Mouse (Mus musculus): ENCODE results near the gene Serpinf1.

The Serpinf1 gene

DNA sequence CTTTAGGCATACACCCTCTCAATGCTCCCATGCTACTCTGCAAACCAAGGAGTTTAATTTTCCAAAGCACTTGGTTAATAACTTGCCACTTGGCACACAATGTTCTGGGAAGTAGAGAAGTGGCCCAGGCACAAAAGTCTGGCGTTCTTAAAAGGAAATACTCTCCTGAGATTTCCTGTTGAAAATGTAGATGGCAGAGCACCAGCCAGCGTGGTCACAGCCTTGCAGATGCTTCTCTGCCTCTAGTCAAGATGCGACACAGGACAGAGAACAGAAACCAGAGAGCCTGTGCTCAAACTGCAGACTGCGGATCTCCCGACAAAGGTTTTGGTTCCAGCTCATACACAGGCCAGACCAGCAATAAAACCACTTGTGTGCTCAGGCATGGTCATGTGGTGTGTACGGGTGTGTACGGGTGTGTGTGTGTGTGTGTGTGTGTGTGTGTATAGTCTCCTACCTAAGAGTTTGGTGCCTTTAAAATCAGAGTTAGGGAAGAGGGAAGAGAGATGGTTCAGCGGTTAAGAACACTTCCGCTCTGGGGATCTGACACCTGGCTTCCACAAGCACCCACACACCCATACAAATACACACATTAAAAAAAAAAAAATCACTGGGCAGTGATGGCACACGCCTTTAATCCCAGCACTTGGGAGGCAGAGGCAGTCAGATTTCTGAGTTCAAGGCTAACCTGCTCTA, 32.7 kb upstream of the Serpinf1 start:
- DNase-seq = no peak

DNA sequence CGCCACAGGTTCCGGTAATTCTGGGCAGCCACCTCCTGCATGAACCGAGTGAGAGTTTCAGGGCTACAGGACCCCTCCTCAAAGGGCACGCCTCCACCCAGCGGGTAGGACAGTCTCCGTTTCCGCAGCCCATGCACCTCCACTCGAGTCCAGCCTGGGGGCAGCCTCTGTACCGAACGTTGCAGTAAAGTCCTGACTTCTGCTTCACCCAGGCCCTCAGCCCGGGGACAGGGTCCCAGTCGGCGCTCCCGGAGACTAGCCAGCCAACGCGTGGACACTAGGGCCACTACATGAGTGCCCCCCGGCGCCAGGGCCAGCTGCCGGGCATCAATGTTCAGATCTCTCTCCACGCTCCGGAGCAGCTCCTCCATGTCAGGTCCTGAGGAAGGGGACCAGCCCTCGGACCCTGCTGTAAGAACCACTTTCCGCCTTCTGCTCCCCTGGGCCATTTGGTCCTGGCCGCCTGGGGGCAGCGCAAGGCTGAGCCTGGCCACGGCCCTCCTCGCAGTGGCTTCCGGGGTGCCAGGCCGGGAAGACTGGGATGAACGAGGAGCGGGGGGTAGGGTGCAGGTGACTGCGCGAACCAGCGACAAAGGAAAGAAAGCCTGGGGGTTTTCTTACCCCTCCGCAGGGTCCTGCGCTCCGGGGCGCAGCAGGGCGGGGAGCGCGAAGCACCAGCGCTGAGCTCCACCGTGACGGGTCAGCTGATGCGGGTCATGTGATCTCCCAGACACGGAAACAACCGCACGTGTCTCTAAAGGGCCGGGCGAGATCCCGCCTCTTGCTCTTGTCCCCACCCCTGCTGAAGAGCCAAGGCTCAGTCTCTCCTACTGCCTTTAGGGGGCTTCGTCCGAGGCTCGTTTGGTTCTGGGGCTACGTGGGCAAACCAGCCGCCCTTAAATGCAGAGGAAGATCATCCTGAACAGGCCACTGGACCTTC, 31.8 kb upstream of the Serpinf1 start, which contains the start of gene Wdr81:
Gene Wdr81, minus strand, starts transcription at position 727 of the 940 bp plus-strand sequence.
- peak; percentile 82 for DNase-seq

DNA sequence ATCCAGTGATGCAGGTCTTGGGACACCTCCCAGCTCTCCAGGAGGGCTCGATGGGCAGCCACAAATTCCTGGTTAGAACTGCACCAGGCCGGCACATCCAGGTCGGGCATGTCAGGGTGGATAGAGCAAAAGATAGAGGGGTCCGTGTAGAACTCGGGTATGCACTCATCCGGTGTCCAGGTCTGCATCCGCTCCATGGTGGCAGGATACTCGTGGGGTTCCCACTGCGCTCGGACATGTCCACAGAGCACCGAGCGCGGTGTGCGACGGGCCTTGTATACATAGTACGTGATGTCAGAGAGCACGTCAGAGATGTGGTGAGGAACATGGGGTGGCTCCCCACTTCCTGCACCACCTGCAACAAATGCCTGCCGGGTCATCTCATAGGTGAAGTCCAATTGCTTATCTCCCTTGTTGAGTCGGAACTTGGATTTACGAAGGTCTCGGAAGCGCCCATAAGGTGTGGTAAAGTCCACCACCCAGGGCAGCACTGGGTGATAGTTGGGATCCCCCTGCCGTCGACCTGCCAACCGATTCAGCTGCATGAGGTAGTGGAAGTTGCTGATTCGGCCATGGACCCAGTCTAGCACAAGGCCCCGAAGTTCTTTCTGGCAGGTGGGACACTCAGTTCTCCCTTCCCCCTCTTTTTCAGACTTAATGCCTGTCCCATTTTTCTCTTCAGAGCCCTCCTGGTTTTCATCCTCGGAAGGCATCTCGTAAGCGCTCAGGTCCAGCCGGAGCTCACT, 30.5 kb upstream of the Serpinf1 start:
- no peak for DNase-seq

GRCm38 (mm10) chr11:75452081-75452480, 29.6 kb upstream of the Serpinf1 start:
- no peak for DNase-seq

GRCm38 (mm10) chr11:75450936-75451335, 28.4 kb upstream of the Serpinf1 start:
- DNase-seq = no peak

DNA sequence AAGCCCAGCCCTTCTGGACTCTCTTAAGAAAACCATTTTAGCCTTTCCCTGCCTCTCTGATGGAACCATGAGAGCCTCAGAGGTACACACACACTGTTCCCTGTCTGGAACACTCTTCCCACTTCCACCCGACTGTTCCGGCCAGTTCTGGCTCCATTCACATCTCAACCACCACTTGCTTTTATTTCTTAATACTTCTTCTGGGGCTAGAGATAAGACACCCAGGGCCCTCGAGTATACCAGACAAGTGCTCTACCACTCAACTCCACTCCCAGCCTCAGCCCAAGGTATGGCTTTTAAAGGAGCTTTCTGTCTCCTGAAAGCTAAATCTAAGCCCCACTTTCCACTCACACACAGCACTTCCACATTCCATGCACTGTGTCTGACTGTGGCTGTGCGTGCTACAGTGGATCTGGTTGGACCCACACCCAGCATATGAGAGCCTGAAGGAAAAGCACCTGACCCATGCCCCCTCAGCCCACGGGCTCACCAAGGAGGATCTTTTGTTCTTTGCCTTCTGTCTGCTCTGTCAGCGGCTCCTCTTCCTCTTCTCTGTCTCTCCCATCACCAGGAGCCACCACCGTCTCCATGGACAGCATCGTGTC, 27.9 kb upstream of the Serpinf1 start:
- DNase-seq = no peak

DNA sequence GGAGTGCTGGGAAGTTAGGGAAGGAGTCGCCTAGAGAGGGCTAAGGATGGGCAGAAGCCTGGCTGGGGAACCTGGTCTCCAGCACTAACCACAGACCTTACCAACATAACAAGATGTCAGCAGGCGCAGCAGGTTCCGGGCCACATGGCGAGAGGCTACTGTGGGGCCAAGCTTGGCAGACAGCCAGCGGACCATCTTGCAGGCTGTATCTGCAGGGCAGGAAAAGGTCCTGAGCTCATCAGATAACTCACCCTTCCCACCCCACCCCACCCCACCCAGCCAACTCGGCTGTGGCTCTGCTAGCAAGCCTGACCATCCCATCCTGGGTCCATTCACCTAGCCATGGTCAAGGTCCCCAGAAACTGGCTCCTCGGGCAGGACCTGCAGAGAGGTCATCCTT, 27.2 kb upstream of the Serpinf1 start:
- peak; percentile 68 for DNase-seq

- no peak for DNase-seq
Measured at GRCm38 (mm10) chr11:75448575-75448974, 26.1 kb upstream of the Serpinf1 start.

GRCm38 (mm10) chr11:75443711-75444110, 21.2 kb upstream of the Serpinf1 start:
- DNase-seq = no peak

GRCm38 (mm10) chr11:75441601-75442000, 19.1 kb upstream of the Serpinf1 start:
- DNase-seq = peak; percentile 39

DNA sequence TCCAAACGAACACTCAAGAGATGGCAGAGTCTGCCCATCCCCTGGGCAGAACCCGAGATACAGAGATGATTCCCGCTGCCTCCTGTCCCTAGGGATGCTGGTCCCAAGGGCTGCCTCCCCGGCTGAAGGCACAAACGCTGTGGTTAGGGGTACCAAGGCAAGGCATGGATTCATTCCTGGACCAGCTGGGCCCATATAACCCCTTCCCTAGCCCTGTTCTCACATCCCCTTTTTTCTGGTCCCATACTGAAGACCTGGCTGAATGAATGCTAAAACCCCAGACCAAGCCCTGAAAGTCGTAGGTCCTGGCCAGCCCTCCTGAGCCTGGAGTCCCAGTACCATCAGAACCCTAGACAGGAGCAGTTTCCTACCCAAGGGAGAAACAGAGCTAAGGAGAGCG, 18.5 kb upstream of the Serpinf1 start:
- no peak for DNase-seq

DNA sequence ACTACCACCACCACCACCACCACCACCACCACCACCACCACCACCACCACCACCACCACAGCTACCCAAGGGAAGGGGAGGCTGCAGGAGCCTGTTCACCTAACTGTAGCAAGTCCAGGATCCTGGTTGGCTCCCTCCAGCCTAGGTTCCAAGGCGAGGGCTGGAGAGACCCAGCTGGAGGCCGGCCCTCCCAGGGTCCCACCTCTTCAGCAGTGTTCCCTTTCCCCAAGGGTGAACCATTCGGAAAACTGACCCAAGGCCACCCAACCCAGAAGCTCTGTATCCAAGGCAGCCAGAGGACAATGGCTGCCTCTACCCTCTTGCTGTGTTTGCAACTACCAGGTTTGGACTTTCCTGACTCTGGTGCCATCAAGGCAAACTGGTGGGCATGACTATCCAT, 17.4 kb upstream of the Serpinf1 start:
- DNase-seq = no peak

DNA sequence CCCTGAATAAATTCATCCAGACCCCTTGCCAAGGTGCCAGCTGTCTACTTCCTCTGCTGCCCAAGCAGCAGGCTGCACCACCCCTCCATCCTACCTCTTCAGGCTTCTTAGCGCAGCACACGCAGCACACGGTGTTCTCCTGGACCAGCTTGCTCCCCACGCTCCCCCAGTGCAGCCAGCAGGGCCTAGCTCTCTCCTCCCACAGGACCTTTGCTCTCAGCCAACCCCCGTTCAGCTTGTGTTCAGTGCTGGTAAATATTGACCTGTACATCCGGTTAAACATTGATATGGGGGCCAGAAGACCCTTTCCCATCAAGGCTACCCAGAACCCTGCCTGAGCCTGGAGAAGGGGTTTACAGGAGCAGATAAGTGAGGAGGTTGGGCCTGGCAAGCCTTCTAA, 16.9 kb upstream of the Serpinf1 start, which contains the start of gene Serpinf2:
Gene Serpinf2, minus strand, starts transcription at position 229 of the 400 bp plus-strand sequence.
- DNase-seq = no peak

DNA sequence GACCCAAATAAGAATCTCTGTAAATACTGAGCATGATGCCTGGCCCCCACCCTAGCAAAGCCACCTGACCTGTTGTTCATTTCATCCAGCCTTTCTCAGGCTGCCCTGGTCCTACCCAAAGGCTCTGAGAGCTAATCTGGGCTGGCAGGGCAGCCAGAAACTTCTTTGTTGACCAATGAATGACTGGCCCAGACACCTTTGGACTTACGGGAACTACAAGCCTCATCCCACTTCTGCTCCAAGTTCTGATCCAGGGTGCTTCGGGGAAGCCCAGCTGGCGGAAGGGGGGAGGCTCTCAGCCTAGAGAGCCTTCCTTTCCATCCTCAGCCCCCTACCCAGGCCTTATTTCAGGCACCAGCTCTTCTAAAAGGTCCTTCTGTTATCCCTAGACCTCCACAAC, 16.3 kb upstream of the Serpinf1 start:
- DNase-seq = no peak

DNA sequence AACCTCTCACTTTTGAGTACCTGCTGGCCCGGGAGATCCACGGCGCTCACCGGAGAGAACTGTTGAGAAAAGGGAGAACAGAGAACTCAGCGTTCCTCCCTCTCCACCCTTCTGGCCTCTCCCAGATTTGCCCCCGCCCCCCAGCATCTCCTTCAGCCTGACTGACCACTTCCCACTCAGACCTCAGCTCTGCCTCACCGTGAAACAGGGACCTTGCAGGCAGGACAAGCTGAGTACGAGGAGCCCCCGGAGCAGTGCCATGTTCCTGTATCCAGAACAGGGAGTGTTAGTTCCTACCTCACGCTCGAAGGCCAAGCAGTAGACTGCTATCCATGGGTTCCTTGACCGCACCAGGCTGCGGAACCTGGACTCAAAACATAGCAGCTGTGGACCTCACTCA, 15.7 kb upstream of the Serpinf1 start:
- DNase-seq = no peak

GRCm38 (mm10) chr11:75434138-75434537, 11.6 kb upstream of the Serpinf1 start:
- DNase-seq = no peak

DNA sequence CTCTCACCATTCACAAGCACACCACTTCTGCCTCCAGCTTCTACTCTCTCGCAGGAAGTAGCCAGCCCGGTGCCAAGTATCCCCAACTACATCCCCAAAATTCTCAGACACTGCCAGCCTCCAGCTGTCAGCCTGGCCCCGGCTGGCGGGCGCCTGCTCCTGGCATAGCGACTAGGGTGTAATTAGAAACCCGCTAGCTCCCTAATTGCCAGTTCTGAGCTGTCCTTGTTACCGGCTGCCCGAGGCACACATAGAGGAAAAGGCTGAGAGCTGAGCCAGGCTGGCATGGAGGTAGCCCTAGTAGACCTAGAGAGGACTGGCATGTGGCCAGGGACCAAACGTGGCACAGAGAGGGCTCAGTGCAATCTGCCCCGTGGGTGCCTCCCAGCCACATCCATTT, 8.8 kb upstream of the Serpinf1 start:
- peak; percentile 76 for DNase-seq

DNA sequence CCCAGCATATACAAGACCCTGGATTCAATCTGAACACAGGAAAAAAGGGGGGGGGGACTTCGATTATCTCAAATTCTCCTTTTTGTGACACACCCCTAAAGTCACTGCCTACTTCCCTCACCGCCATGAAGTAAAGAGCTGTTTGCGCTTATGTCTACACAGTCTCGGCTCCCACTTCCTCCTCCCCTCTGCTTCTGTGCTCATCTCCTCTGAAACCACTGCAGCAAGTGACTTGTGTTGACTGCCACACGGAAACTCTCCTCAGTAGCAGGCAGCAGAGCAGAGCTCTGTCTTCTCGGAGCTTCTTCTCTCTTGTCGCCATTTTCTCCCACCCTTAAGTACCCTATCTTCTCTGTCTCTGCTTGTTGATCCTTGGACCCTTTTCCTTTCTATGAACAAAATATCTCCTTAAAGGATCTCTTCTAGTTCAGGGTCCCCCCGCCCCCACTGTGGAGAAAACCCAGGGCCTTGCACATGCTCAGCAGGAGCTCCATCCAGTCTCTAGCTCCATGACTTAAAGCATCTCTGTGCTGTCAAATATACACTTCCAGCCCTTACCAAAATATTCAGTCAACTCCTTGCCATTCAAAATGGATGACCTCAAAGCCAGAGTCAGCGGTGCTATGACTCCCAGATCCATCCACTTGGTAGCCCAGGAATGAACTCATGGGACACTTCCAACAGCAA, 6.7 kb upstream of the Serpinf1 start:
- DNase-seq = no peak

DNA sequence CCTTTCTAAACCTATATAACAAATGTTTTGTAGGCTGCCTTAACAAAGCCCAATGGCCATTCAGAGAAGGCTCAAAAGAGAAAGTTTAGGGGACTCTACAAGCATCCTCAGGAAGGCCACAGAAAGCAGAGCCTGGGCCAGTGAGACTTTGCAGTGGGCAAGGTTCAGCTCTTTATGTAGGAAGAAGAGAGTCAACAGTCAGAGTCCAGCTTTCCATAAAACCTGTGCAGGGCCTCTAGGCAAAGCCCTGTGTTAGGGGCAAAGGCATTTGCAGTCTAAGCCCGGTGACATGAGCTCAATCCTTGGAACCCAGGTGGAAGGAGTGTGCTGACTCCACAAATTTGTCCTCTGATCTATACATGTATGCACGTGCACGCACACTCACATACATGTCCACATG, 2.0 kb upstream of the Serpinf1 start:
- DNase-seq = no peak

DNA sequence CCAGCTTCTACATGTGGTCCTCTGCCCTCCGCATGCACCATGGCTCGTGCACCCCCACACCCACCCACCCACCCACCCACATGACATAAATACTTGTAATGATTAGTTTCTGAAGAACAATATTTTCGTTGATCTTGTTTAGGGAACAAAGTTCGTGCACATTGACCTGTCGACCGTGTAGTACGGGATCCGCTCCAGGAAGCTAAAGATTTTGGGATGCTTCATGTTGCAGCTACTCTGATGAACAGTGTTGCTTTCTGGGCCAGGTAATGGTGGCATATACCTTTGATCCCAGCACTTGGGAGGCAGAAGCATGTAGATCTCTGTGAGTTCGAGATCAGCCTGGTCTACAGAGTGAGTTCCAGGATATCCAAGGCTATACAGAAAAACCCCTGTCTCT, 1.5 kb upstream of the Serpinf1 start:
- DNase-seq = no peak

DNA sequence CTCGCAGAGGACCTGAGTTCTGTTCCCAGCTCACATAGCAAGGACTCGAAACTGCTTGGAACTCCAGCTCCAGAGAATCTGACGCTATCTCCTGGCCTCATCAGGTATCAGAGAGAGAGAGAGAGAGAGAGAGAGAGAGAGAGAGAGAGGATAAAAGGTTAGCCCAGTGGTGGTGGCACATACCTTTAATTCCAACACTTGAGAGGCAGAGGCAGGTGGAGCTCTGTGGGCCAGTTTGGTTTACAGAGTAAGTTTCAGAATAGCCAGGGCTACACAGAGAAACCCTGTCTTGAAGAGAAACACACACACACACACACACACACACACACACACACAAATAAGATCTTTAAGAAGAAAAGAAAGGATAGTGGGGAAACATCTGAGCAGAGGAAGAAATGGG, 590 bp upstream of the Serpinf1 start:
- no peak for DNase-seq

DNA sequence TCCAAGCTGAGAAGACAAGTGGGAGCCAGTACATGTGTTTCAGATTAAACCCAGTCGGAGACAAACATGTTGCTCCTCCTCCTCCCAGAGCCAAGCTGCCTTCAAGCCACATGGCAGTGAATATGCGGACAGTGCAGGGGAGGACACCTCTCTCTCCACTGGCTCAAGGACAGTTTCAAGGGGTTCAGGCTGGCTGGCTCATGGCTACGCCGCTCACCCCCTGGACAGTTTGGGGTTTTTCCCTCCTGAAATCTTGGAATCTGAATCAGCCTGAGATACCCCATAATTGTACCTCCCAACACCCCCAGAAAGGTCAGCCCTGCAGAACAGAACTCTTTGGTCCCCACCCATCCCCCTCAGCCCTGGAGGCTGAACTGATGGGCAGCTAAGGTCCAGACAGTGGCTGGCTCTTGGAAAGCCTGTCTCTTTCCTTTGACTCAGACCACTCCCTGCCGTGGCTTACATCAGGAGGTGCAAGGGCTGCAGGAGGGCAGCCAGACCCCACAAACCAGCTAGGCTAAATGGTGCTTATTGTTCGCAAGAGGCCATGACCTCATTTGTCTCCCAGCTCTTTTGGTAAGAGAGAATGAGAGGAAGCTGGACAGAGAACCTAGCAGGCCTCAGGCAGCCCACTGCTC, 1.0 kb downstream of the Serpinf1 start:
- no peak for DNase-seq
